Mouse (Mus musculus) MEL-GATA-1-ER (cell line): ENCODE data around the gene Adcy10.

Experiments used
- DNase-seq: peaks from one replicate; pipeline ENCODE4 v3.0.0-alpha.2; 2012; ENCODE audit warnings: low read depth; ENCODE audit errors: extremely low read depth

Gene Adcy10

GRCm38 (mm10) chr1:165484688-165485233, at the start of gene Adcy10:
TSS of gene Adcy10 (plus strand) at chr1:165485183.
- no peak for DNase-seq

DNA sequence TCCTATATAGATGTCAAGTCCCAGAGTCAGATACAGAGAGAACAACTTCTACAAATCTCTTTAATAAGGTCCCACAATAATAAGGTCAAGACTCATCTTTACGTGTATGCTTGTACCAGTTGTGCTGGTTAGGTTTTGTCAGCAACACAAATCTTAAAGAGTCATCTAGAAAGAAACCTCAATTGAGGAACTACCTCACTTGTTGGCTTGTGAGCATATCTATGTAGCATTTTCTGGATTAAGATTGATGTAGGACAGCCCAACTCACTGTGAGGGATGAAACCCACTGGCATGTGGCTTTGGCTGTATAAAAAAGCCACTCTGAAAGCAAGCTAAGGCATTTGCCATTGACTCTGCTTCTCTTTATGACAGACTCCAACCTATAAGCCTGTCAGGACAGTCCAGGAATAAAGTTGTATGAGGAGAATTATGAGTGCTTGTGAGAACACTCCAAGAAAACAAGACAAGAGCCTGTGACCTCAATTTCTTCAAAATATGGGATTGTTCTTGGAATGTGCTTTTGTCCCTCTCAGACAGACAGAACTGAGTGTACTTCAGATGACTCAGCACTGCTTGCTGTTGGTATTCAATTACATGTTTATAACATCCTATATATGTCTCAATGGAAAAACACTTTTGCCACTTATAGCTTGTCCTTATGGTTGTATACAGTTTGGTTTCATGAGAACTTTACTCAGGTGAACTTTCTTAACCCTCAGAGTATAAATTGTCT, 46.5 kb upstream of the Adcy10 start:
- peak; percentile 51 for DNase-seq

DNA sequence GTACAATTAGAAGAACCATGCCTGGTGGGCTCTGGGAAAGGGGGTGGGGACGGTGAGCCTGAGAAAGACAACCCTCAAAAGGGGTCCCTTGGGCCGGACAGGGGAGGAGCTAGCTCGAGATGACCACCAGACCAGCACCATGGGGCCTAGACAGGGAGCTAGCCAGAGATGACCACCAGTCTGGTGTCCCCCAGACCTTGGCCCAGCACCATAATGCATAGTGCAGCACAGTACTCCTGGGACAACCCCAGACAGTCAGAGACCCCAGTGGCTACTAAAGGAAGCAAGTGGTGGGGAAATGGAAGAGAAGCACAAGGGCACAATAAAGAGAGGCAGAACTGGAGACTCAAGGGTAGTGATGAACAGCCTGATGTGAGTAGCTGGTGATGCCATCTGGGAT, 44.2 kb upstream of the Adcy10 start:
- DNase-seq, result no peak

DNA sequence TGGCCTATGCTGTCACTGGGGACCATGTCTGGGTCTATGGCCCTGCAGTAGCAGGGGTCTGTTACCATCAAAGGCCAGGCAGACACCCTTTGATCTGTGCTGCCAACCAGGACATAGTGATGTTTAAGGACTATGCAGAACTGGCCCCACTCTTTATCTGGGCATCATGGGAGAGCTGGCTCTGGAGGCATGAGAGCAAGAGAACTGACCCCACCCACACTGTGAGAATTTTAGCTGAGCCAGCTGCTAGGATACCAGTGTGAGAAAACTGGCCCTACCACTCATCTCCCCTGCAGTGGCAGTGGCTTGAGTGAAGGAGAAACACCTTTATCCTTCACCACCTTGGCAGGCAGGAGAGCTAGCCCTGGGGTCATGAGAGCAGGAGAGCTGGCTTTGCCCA, 43.8 kb upstream of the Adcy10 start:
- no peak for DNase-seq

DNA sequence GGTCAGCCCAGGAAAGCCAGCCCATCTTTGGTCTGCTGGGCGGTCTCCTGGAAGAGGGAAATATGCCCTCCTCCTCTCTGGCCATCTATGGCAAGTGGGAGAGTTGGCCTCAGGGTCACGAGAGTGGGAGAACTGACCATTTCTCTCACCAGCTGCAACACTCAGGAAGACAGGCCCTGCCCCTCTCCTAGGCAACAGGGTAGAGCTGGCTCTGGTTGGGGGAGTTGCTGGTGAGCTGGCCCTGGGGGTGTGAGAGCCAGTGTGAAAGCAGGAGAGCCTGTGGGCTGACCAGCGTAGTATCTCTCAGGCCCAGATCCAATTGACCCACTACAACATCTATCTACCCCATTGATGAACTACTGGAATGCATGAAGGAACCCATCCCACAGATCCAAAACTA, 43.3 kb upstream of the Adcy10 start:
- DNase-seq, result no peak

GRCm38 (mm10) chr1:165459041-165459502, 25.9 kb upstream of the Adcy10 start:
- no peak for DNase-seq

DNA sequence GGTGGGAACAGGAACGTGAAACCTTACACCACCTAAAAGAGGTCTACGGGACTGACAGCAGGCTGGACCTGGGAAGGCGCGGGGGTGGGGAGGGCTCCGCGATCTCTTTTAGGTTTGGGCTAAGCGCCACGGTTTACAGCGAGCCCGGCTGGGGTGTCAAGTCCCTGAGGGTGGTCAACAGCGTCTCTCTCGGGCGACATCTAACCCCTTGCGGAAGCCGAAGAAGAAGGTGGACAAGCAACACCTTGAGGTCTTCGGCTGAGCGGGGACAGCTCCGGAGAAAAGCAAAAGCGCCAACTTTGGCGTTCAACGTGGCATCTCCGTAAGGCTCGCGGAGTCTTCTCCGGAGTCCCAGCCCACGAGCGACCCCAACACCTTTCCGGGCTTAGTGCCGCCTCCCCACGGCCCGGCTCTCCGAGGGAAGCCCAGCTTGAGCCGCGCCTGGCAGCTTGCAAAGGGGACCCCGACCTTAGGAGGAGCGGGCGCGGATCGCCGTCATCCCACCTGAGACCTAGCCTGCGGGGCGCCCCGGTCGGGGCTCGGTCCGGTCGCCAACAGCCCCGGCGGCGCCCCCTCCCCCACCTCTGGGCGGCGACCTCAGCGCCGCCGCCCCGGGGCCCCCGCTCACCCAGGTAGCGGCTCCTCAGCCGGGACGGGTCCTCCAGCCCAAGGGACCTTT, 25.3 kb upstream of the Adcy10 start:
- DNase-seq, result no peak

GRCm38 (mm10) chr1:165460360-165460800, 24.6 kb upstream of the Adcy10 start, which contains the start of the genes Dcaf6 and Mpc2:
TSS of gene Dcaf6 (minus strand) at chr1:165460475.
TSS of gene Mpc2 (plus strand) at chr1:165460637.
- peak; percentile 90 for DNase-seq

DNA sequence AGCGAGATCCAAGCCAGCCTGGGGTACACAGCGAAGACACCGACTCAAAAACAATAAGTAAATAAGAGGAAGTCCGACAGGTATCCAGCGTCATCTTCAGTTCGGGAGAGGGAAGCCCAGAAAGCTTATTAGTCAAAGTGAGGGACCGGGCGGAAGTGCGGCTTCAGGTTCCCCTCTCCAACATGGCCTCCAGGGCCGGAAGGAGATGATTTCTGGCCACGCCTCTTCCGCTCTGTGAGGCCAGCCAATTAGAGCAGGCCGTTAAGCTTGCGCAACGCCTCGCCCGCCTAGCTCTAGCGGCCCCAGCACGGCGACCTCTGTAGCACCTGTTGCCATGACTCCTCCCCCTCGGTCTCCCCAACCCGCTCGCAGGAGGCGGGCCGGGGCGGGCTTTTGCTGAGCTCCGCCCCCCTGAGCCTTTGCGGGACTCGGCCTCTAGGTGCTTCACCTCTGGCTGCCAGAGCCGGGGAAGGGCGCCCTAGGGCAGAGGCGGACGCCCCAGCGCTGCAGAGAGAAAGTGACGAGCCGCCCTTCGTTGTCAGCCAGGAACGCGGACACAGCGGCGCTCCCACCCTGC, 24.1 kb upstream of the Adcy10 start:
- peak; percentile 97 for DNase-seq

DNA sequence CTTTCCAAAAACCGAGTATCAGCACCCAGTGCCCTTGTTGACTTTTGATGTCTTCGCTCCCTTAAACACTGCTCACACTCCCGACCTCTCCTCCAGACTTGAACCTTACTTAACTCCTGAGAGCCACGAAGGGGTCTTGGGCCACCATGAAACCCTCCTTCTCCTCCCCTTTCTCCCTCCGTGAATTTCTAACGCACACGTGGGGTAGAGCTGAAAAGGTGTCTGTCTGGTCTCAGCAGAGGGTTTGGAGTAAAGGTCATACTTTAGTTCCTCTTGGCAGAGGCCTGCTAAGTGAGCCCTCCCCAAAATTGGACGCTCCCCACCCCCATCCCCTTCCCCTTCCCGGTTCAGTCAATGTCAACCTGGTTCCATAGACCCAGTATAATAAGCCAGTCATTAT, 23.3 kb upstream of the Adcy10 start:
- no peak for DNase-seq

GRCm38 (mm10) chr1:165462861-165463260, 22.1 kb upstream of the Adcy10 start:
- DNase-seq, result no peak

- no peak for DNase-seq
Measured at GRCm38 (mm10) chr1:165464574-165464973, 20.4 kb upstream of the Adcy10 start.

DNA sequence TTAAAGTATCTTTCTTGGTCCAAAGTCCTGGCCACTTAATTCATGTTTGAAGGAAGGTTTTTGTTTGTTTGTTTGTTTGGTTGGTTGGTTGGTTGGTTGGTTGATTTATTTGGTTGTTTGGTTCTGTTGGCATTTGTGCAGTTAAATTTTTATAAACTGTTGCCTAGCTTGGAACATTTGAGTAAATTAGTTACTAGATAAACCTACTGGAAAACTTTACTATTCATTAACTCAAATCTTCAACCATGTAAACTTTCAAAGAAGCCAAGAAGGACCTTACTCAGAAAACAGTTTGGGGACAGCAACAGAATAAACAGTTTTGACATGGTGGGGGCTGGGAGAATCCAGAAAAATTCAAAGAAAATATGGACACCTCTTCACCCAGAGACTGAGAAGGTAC, 16.0 kb upstream of the Adcy10 start:
- DNase-seq, result no peak

DNA sequence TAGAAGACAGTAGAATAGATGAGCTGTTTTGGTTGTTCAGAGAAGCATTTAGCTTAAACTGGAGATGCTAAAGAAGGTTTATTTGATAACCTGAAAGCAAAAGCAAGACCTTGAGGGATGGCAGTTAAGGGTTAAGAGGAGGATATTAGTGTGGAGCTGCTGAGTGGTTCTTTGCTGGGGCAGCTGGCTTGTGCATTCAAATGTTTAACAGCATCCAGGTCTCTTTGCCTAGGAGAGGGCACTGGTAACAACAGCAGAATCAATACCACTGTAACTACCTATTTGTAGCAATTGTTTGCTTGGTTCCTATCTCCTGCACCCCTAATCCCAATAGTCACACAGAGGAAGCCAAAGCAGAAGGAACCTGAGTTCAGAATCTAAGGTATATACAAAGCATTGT, 15.3 kb upstream of the Adcy10 start:
- DNase-seq, result no peak

- DNase-seq, result no peak
Measured at GRCm38 (mm10) chr1:165471490-165471889, 13.5 kb upstream of the Adcy10 start.

DNA sequence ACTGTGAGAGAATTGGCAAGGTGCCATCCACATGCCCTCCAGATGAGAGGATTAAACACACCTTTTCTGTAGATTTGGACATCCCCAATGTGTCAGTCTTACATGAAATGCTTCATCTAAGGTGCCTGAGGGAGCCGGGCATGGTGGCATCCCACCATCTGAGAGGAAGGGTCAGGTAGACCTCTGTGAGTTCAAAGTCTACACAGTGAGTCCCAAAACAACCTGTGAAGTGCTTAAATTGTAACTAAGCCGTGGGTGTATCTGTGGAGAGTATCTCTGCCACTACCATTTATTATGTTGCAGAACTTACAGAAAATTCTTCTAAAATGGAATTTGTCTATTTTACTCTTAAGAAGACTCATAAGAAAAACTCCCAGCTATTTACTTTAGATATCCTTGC, 1.1 kb downstream of the Adcy10 start:
- no peak for DNase-seq

DNA sequence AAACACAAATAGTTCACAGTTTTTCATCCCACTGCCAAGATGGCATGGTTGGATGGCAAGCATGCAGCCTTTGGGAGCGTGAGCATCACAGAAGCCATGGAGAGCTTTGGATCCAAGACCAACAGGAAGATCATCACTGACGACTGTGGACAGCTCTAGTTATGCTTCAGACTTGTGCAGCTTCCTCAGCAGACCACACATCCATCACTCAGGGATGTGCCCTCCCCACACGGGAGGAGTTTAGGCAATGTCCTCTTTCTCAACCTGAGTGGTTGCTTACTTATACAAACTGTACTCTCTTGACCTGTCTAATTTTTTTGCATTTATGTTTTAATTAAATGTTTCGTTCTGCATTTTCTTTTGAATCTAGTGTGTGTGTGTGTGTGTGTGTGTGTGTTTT, 4.2 kb downstream of the Adcy10 start:
- DNase-seq, result no peak

DNA sequence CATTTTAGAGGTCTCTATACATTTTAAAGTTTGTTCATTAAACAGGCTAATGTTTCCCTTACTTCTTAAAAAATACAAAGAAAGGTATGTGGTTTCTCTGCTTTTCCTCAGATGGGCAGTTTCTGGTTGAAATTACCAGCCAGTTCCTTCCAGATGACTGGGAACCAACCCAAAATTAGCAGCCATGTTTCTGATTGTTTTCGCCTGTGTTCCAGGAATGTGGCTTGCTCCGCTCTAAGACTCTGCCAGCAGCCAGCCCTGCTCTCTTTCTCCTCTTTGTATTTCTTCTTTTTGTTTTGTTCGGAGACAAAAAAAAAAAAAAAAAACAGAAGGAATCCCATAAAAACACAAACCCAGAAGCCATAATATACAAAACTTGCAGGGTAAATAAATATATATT, 13.9 kb downstream of the Adcy10 start:
- DNase-seq, result no peak

GRCm38 (mm10) chr1:165503307-165504024, 18.5 kb downstream of the Adcy10 start:
- DNase-seq, result no peak

DNA sequence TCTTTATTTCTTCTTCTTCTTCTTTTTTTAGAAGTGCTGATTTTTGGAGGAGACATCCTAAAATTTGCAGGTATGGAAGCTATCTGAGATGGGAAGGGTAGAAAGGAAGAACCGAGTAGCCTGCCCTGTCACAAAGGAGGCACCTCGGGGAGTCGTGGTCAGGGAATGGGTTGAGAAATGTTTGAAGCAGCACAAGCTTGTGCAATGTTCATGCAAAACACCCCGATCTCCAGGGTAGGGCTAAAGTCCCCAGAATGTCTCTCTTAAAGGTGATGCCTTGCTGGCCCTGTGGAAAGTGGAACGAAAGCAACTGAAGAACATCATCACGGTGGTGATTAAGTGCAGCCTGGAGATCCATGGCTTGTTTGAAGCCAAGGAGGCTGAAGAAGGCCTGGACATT, 21.3 kb downstream of the Adcy10 start:
- no peak for DNase-seq

DNA sequence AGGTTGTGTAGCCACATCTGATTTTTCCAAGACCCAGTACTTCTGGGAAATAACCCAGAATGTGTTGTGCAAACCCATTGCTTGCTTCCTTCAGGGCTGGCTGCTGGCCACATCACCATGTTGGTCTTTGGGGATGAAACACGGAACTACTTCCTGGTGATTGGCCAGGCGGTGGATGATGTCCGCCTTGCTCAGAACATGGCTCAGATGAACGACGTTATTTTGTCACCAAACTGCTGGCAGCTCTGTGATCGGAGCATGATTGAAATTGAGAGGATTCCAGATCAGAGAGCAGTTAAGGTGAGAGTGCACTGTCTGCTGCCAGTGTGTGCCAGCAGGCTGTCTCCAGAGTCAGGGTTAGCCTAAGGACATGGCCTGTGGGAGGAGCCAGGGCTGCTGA, 25.2 kb downstream of the Adcy10 start:
- DNase-seq, result no peak
